Mouse (Mus musculus): ENCODE data around the gene Mrpl53. TPM values are rescaled to one million over a fixed set of nuclear protein-coding genes. Genes with fewer than 3 reads are reported as not detected.

Gene Mrpl53
- 10 to 100 TPM; 61.7 to 64.8 TPM for total RNA-seq (2021)
- long read RNA-seq, experiment 1, transcript Mrpl53-201 (3 exons, 695 nt): major isoform, 30 of 31 reads
- long read RNA-seq, experiment 1, partial matches to known transcripts: 0 of 31 reads
- long read RNA-seq, experiment 1, other reads (novel, unspliced or antisense): 1 of 31 reads
- long read RNA-seq, experiment 2, transcript Mrpl53-201 (3 exons, 695 nt): major isoform, 28 of 30 reads
- long read RNA-seq, experiment 2, partial matches to known transcripts: 0 of 30 reads
- long read RNA-seq, experiment 2, other reads (novel, unspliced or antisense): 1 of 30 reads

- intact Hi-C loops (cut with DNase I): no loop called here
Measured at GRCm38 (mm10) chr6:83108762-83109668, at the start of gene Mrpl53. TSS of gene Mrpl53 (plus strand) at chr6:83109040.

GRCm38 (mm10) chr6:83065995-83066394 is 42.8 kb upstream of the Mrpl53 start:
- DNase-seq (ENCODE audit: low spot score in 2 of 2): no peak
- intact Hi-C loops (cut with DNase I): no loop called here

More at GRCm38 (mm10) chr6:83108762-83109668, at the start of gene Mrpl53:
- peak; percentile 75 to 79 for DNase-seq (ENCODE audit: low spot score in 2 of 2)

GRCm38 (mm10) chr6:83066441-83066840 is 42.4 kb upstream of the Mrpl53 start:
- intact Hi-C loops (cut with DNase I): no loop called here
- no peak for DNase-seq (ENCODE audit: low spot score in 2 of 2)

GRCm38 (mm10) chr6:83068221-83068620 is 40.6 kb upstream of the Mrpl53 start:
- DNase-seq (ENCODE audit: low spot score in 2 of 2): no peak
- intact Hi-C loops (cut with DNase I): no loop called here

- no peak for DNase-seq (ENCODE audit: low spot score in 2 of 2)
- intact Hi-C loops (cut with DNase I): no loop called here
Measured at GRCm38 (mm10) chr6:83068706-83069487, 39.9 kb upstream of the Mrpl53 start.

GRCm38 (mm10) chr6:83069488-83070246 is 39.2 kb upstream of the Mrpl53 start:
- no peak for DNase-seq (ENCODE audit: low spot score in 2 of 2)
- intact Hi-C loops (cut with DNase I): no loop called here

- intact Hi-C loops (cut with DNase I): no loop called here
- no peak for DNase-seq (ENCODE audit: low spot score in 2 of 2)
Measured at GRCm38 (mm10) chr6:83070247-83070310, 38.8 kb upstream of the Mrpl53 start, which contains the start of gene Tlx2. TSS of gene Tlx2 (minus strand) at chr6:83070293.

GRCm38 (mm10) chr6:83070311-83071219 is 38.3 kb upstream of the Mrpl53 start:
- intact Hi-C loops (cut with DNase I): no loop called here
- no peak for DNase-seq (ENCODE audit: low spot score in 2 of 2)

GRCm38 (mm10) chr6:83071220-83071619 is 37.6 kb upstream of the Mrpl53 start:
- intact Hi-C loops (cut with DNase I): no loop called here
- DNase-seq (ENCODE audit: low spot score in 2 of 2): no peak

- DNase-seq (ENCODE audit: low spot score in 2 of 2): no peak
- intact Hi-C loops (cut with DNase I): loop anchor here (5.0 kb wide), 1 partner anchor 78 kb away; no protein-coding TSS in a partner anchor
Measured at GRCm38 (mm10) chr6:83074979-83075378, 33.9 kb upstream of the Mrpl53 start.

GRCm38 (mm10) chr6:83077630-83078323 is 31.1 kb upstream of the Mrpl53 start, which contains the start of gene Pcgf1:
TSS of gene Pcgf1 (plus strand) at chr6:83077869.
- intact Hi-C loops (cut with DNase I): loop anchor here (5.0 kb wide), 1 partner anchor 80 kb away; no protein-coding TSS in a partner anchor
- DNase-seq (ENCODE audit: low spot score in 2 of 2): peak in 1 of 2 experiments; percentile 35

- peak; percentile 98 to 99 for DNase-seq (ENCODE audit: low spot score in 2 of 2)
- intact Hi-C loops (cut with DNase I): loop anchor here (5.0 kb wide), 1 partner anchor 81 kb away; no protein-coding TSS in a partner anchor
Measured at GRCm38 (mm10) chr6:83078324-83078858, 30.4 kb upstream of the Mrpl53 start.

GRCm38 (mm10) chr6:83080210-83080609 is 28.6 kb upstream of the Mrpl53 start:
- intact Hi-C loops (cut with DNase I): no loop called here

GRCm38 (mm10) chr6:83083497-83083896 is 25.3 kb upstream of the Mrpl53 start:
- intact Hi-C loops (cut with DNase I): no loop called here
- DNase-seq (ENCODE audit: low spot score in 2 of 2): no peak

More at GRCm38 (mm10) chr6:83080210-83080609, 28.6 kb upstream of the Mrpl53 start:
- DNase-seq (ENCODE audit: low spot score in 2 of 2): no peak

- intact Hi-C loops (cut with DNase I): no loop called here
- DNase-seq (ENCODE audit: low spot score in 2 of 2): no peak
Measured at GRCm38 (mm10) chr6:83084477-83084876, 24.4 kb upstream of the Mrpl53 start.

- intact Hi-C loops (cut with DNase I): no loop called here
- DNase-seq (ENCODE audit: low spot score in 2 of 2): no peak
Measured at GRCm38 (mm10) chr6:83086121-83087035, 22.5 kb upstream of the Mrpl53 start, which contains the start of gene Lbx2. TSS of gene Lbx2 (plus strand) at chr6:83086367.

Measured in left cerebral cortex, postnatal 14 days (tissue).